Mouse (Mus musculus) monocyte, adult 5-6 weeks (primary cell): Measurements from ENCODE around the gene Lrrc71. TPM values are rescaled to one million over a fixed set of nuclear protein-coding genes. Genes with fewer than 3 reads are reported as not detected.
A peak's percentile ranks its signal among the peaks of the same experiment; 100 is the strongest.

Experiments
- ATAC-seq: fragments of 153-309, 156-312 bp; replicated peaks from 2 replicates; pipeline ENCODE4 v1.8.0; 2017; ENCODE audit warnings: mild to moderate bottlenecking; ENCODE audit not compliant: low TSS enrichment, insufficient number of reproducible peaks, severe bottlenecking, poor library complexity, low FRiP score
- total RNA-seq: library from RNA; stranded (forward); fragments of 200-1000, 200-491, 200-594 nt; gene quantifications from 3 replicates; pipeline ENCODE4 v1.2.3, GENCODE M21; 2017

The Lrrc71 gene
- total RNA-seq: 0.39 to 1.2 TPM (median 0.53 TPM) in 3 replicates

DNA sequence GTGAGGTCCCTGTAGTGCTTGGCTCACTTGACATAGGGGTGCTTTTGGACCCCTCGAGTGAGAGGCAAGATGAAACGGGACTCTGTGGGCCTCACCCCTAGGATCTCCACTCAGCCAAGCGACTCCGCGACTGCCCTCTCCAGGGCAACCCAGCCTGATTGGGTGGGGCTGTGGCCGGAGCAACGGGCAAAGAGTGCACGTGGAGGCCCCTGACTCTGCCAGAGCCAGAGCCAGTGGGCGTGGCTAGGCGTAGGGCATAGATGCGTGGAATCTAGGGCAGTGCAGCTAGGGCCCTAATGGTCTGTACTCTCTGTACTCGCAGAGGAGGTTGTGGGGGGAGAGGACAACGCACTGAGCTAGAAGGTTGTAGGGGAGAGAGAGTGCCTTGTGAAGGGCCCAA is at the start of gene Lrrc71:
TSS of gene Lrrc71 (minus strand) at position 195 of the 400 bp plus-strand sequence.
- no peak for ATAC-seq

DNA sequence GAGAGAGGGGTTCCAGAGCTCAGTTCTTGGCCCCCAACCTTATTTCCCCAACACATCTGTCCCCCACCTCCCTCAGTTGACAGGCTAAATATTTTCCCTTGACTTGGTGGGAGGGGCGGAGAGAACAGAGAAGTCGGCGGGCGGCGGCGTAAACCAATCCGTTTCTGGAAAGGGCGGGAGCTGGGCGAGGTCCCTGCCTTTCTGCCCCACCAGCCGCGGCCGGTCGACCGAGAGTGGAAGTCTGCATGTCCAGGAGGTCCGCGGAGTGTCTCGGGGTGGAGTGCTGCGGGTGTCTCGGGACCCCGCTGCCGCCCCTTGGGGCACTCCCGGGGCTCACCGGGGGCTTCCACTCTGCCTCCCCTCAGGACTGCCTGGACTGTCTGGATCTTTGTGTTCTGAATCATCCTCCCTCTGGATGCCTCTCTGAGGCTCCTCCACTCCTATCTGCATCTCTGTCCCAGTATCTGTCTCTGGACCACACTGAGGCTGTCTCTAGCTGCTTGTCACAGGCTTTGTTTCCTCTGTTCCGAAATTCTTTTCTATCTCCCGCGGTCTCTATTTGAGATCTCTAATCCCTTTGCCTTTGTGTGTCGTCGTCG is 48.4 kb upstream of the Lrrc71 start, which contains the start of gene Insrr:
TSS of gene Insrr (plus strand) at position 216 of the 599 bp plus-strand sequence.
- no peak for ATAC-seq

DNA sequence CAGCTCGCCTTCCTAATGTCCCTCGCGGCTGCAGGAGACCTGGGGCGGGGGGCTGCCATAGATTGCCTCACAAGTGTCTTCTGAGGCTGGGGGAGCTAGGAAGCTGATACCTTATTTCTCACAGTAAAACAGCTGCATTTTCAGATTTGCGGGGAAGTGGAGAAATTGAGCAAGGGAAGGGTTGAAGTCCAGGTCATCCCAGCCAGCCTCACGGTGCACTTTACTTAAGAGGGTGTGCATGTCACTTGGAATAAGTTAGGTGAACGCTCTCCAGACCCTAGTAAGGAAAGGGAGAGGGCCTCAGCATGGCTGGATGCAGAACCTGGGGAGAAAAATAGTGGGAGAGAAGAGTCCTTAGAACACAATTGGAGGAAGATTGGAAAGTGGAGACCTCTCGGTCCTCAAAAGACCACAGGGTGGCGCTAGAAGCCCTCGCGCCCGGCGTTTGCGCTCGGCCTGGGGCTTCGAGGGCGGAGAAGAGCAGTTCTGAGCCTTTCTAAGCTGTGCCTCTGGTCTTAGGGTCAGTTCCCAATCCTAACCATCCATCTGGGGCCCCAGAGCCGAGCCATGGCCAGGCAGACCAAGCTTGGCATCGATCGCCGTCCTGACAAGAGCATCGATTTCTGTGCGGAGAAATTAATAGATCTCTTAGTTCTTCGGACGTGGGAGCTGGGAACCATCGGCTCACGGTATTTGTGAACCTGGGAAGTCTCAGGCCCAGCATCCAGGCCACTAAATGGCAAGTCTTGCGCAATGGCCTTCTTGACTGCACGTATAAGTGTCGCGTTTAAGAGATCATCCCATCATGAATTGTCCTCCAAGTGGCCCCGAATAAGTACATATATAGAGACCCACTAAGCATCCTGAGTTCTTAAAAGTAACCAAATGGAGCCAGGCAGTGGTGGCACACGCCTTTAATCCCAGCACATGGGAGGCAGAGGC is 47.2 kb upstream of the Lrrc71 start:
- no peak for ATAC-seq

DNA sequence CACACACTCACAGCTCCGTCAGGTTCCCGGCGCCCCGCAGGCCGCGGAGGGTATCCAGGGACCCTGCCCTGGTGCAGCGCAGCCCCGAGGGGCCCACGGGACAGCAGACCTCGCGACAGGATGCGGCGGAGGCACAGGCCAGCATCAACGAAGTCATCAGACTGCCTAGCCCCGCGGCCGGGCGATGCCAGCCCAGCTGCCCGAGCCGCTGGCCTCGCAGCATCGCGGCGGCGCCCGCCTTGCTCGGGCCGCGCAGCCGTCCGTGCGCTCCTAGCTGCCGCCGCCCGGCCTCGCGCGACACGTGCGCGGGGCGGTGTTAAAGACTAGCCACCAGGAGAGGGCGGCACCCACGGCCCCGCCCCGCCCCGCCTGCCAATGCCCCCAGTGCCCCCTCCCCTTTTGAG is 46.5 kb upstream of the Lrrc71 start, which contains the start of gene Ntrk1:
TSS of gene Ntrk1 (minus strand) at position 241 of the 404 bp plus-strand sequence.
- no peak for ATAC-seq

DNA sequence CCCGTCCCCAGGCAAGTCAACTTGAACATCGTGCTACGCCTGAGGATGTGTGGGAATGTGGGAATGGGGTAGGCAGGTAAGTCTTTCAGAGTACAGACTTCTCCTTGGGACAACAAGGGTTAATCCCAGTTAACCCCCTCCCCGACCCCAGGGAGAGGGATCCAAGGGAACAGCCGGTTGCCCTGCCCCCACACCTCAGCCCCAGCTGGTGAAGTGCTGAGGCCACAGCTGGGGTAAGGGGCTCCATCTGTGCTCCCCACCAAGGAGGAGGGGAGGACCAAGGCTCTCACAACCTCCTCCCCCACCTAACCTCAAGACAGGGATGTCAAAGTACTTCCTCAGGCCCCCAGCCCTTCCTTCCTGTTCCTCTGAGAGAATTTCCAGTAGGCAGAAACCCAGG is 41.3 kb upstream of the Lrrc71 start:
- no peak for ATAC-seq

DNA sequence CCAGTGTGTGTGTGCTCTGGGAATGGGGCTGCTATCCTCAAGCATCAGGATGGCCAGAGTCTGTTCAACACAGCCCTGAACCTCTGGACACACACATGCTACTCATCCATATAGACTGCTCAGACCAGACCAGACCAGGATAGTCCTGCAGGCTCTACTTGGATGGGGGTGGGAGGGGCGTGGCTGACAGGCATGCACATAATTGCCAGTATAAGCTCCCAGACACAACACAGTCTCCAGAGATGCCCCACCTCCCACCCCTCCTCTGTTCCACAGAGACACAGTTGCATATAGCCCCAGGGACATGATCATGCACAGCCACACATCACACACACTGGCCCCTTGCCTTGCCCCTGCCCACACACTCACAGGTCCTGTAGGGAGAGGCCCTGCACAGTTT is 40.8 kb upstream of the Lrrc71 start:
- no peak for ATAC-seq

DNA sequence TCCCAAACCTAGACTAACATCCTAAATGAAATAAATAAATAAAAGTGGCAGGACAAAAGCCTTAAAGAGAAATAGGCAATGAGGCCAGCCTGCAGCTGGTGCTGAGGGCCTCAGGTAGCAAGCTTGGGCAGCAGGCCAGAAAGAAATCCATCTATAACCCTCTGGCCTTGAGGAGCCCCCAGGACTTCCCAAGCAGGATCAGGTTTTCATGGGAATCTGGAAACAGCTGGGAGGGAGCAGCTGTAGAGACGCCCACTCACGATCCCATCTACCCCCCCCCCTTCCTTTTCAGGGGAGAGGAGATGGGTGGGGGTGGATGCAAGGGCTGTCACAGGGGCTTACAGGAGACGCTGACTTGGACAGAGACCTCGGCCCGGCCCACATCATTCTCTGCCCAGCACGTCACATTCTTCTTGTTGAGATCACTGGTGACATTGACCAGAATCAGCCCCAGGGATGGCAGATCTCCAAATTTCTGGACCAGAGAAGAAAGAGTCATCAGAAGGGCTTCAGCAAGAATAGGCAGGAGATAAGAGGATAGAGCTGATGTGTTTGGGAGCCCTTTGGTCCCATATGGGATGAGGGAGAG is 37.3 kb upstream of the Lrrc71 start:
- no peak for ATAC-seq

DNA sequence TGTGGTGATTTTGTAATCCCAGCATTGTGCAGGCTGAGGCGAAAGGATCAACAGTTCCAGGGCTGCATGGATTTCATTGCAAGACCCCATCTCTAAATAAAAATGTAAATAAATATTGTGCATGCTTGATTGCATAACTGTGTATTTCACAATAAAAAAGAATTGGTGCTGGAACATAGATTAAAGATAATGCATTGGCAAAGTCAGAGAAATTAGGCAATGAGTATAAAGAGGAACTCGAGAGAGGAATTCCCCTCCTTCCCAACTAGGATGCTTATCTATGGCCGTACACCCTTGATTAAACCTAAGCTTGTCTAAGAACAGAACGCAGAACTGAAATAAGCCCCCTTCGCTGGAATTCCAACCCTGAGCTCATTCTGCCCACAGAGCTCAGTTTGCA is 36.7 kb upstream of the Lrrc71 start:
- no peak for ATAC-seq

DNA sequence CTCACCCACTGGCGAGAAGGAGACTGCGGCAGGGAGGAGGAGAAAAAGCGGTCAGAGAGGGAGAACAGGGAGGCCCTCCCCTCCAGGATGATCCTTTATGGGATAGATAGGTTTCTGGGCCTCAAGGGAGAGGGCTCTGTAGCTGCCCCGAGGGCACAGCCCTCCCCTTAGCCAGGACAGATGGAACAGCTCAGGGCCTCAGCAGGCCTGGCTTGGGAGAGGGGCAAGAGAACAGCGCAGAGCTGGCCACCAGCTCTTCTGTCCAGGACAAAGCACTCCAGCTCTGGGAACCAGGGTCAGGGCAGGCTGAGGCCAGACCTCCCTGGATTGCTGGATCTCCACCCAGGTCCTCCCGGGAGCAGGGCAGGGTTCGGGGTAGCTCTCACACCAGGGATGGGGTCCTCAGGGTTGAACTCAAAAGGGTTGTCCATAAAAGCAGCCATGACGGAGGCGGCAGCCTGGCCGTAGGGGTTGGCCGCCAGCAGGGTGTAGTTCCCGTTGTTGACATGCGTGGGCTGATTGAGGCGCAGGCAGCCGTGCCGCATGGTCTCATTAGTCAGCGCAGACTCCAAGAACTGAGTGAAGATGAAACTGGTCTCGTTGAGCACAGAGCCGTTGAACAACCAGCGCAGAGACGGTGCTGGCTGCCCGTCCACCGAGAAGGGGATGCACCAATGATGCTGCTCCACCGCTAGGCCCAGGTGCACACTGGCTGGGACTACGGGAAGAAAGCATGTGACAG is 35.0 kb upstream of the Lrrc71 start:
- ATAC-seq: no peak

DNA sequence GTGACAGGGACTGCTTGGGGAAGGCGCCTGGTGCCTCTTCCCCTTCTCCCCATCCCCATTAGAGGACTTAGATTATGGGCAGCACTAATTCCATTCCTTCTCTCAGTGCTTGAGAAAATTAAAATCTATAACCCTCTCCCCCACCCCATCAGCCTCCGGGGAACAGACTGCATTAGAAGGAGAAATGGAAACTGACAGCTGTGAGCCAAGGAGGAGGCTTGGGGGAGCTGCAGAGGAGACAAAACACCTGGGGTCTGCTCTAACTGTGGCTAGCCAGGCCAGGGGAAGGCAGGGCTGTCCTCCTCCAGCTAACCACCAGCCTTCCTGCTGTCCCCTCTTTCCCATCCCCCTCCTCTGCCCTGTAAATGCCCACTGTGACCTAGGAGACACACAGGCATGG is 30.7 kb upstream of the Lrrc71 start:
- no peak for ATAC-seq

DNA sequence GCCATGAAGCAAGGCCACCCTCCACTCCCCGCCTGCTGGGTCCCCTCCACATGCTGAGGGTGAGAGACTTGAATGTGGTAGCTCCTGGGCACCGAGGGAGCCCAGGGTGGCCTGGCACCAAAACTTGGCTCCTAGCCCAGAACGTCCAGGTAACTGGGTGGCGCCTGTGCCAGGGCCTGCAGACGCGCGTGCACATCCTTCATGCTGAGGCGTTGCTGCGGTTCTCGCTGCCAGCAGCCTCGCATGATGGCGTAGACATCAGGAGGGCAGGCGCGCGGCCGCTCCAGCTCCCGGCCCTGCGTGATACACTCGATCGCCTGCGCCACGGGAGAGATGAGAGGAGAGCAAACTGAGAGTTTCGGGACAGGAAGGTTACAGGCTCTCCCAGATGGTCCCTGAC is 29.9 kb upstream of the Lrrc71 start:
- no peak for ATAC-seq

DNA sequence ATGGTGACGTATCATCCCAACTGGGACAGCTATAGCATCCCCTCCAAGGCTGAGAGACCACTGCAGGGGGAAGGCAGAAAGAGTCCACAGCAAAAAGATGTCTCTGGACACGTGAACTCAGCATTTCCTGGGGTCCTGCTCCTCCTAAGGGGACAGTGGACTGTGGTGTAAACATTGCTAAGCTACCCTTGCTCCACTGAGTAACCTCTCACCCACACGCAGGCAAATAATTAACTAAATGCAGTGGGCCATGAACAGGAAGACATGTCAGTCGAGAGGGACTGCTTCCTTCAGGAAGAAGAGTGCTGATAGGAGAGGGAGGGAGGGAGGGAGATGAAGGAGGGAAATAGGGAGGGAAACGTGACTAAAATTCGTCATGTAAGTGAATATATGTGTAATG is 22.7 kb upstream of the Lrrc71 start:
- no peak for ATAC-seq

DNA sequence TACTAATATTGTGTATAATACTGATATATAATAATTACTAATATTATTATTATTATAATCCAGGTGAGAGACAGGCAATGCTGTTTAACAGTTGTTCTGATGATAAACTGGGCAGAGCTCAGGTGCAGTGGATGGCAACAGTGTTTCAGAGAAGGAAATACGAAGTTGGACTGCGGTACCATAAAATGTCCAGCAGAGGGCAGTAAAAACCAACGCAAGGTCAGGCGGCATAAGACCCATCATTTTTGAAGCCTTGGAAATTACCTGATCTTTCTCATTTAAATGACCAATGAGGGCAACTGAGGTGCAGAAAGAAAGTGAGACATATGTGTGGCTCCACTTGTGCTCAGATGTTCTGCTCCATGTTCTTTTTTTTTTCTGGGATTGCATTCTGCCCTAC is 21.9 kb upstream of the Lrrc71 start:
- no peak for ATAC-seq

DNA sequence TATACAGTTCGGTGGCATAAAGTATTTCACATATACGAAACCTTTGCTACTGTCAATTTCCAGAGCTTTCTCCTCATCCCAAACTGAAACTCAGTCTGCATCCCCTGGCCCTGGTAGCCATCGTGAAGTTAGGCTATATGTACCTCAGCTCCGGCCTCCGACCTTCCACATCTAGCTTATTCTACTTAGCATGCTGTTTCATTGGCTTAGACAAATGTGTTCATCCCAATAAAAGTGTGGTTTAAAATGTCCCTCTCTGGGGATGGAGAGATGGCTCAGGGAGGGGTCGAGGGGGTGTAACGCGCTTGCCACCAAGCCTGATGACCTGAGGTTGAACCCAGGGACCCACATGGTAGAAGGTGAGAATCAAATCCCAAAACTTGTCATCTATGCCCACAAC is 21.1 kb upstream of the Lrrc71 start:
- ATAC-seq: no peak

DNA sequence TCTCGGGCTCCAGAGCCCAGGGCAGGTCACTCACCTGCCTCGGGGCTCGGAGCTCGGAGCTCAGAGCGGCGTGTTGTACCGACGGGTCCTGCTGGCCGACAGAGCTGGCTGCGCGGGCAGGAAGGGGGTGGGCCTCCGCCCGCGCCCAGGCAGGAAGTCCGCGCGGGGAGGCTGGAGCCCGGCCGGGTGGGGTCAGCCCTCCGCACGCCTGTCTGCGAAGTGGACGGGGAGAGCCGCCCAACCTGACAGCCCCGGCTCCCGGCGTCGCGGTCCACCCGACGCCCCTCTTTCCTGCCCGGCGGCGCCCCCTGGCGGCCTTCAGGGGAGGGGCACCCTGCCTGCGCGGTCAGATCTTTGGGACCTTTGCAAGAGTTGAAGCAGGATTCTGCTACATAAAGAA is 20.4 kb upstream of the Lrrc71 start:
- ATAC-seq: peak; percentile 25; the same call in 1 of the 2 replicates

DNA sequence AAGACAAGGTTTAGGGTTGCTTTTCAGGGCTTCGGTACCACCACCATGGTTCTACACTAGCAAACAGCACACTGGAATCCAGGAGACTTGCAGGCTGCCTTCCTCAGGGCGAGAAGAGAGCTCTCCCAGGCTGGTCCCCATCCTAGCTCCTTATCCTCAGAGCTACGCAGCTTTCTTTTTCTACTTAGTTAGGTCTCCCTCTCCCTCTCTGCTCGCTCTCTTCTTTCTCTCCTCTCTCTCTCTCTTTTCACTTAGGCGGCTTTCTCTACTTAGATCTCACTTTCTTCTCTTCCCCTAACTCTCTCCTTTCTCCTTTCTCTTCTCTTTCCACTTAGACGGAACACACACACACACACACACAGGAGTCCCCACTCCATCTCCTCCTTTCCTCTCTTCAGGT is 20.0 kb upstream of the Lrrc71 start:
- no peak for ATAC-seq

DNA sequence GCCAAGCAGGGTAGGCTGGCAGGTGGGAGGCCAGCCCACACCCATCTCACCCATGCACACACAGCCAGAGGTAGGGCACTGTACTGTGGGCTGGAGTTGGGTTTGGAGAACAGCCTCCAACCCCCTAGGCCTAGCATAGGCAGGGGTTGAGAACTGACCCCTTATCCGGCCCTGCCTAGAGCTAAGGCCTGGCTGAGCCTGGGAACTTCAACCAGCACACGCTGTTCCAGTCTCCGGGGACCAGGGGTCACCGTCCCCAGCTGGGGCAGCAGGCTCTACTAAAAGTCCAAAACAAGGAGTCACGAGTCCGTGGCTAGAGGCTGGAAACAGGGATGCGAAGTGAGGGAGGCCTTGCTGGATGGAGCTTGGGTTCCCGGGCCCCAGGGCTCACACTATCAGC is 19.3 kb upstream of the Lrrc71 start:
- ATAC-seq: no peak

DNA sequence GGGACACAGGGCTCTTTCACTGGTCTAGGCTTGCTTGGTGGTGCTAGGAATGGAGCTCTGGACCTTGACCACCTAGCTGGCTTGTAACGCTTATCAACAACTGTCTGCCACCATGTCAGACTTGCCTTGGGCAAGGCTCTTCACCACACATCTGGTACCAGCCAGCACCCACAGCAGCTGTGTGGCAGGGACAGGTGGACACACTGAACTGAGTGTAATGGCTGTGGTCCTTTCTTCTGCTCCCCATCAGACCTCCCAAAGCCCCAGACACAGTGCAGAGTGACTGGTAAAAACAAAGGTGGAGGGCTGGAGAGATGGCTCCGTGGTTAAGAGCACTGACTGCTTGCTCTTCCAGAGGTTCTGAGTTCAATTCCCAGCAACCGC is 17.9 kb upstream of the Lrrc71 start:
- no peak for ATAC-seq

DNA sequence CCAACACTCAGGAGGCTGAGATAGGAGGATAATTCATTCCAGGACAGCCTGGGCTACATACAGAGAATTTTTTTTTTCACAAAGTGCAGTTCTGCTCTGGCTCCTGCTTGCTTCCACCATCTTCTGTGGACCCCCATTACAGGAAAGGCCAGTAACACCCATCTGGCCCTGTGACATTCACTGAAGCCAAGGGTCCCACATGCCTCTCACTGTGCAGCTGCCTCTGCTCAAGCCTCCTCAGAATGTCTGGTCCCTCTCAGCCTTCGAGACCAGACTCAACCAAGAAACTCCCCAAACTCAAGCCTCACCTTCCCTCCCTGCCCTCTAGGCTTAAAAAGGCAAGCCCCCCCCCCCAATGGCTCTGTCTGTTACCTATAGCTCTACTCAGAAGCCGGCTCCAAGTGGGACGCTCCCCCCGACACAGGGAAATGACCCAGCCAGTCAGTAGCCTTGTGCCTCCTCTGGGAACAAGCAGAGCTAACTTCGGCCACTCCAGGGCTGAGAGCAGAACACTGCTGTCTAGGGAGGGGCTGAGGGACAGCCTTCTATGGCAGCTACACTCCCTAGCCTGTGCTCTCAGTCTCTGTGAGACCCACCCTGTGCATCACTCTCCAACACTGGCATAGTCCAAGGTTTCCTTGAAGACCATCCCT is 17.3 kb upstream of the Lrrc71 start:
- ATAC-seq: no peak
